Mouse (Mus musculus): Measurements from ENCODE around the gene Klf16.

- TF ChIP-seq CTCF (IDR thresholded peaks at IDR 0.05; ENCODE audit: insufficient read depth, low read depth, low read length), result no peak
- no peak for TF ChIP-seq POLR2A (IDR thresholded peaks at IDR 0.05; ENCODE audit: insufficient read depth, low read depth, low read length)
Observed at GRCm38 (mm10) chr10:80538180-80538579, 38.9 kb downstream of the Klf16 start.
